Mouse (Mus musculus) heart, adult 18-20 months (tissue): ENCODE results near the gene Plekha6. TPM values are rescaled to one million over a fixed set of nuclear protein-coding genes. Genes with fewer than 3 reads are reported as not detected.
A peak's percentile ranks its signal among the peaks of the same experiment; 100 is the strongest.
"Not testable (repeated sequence)": the region's sequence is repeated elsewhere in the genome, so short reads cannot be mapped to it uniquely, and the experiment has no call there.

ENCODE experiments used
- DNase-seq, 2 experiments: peaks; one replicate each; pipeline ENCODE4 v3.0.0; 2021 to 2022; ENCODE audit warnings: mixed read lengths in 1 of 2
- total RNA-seq, 2 experiments: library from RNA; stranded (reverse); gene quantifications; 2 replicates each; pipeline ENCODE4 v1.2.3; 2021

Gene Plekha6
- total RNA-seq, 2 experiments from 2014 or later, result 40.5 to 47.7 TPM

- DNase-seq, result no peak
Measured at GRCm38 (mm10) chr1:133321267-133321925, 157.4 kb downstream of the Plekha6 start, which contains the start of gene Kiss1. Gene Kiss1, plus strand, starts transcription at chr1:133321875.

GRCm38 (mm10) chr1:133323333-133323732, 159.3 kb downstream of the Plekha6 start:
- no peak for DNase-seq

GRCm38 (mm10) chr1:133325951-133326350, 161.9 kb downstream of the Plekha6 start:
- DNase-seq, result no peak

- DNase-seq, result no peak
Measured at GRCm38 (mm10) chr1:133327094-133327493, 163.1 kb downstream of the Plekha6 start.

- DNase-seq, result no peak
Measured at GRCm38 (mm10) chr1:133328299-133328795, 164.3 kb downstream of the Plekha6 start.

GRCm38 (mm10) chr1:133328896-133329637, 165.1 kb downstream of the Plekha6 start:
- DNase-seq, result no peak

GRCm38 (mm10) chr1:133329638-133329964, 165.6 kb downstream of the Plekha6 start:
- no peak for DNase-seq

- DNase-seq, result no peak
Measured at GRCm38 (mm10) chr1:133331142-133331541, 167.1 kb downstream of the Plekha6 start.

- DNase-seq, result no peak
Measured at GRCm38 (mm10) chr1:133332656-133333430, 168.8 kb downstream of the Plekha6 start.

GRCm38 (mm10) chr1:133333937-133334336, 169.9 kb downstream of the Plekha6 start:
- no peak for DNase-seq

- DNase-seq, result not testable (repeated sequence)
Measured at GRCm38 (mm10) chr1:133340403-133340802, 176.4 kb downstream of the Plekha6 start.

GRCm38 (mm10) chr1:133344357-133344756, 180.3 kb downstream of the Plekha6 start:
- DNase-seq, result no peak

GRCm38 (mm10) chr1:133346531-133346930, 182.5 kb downstream of the Plekha6 start:
- no peak for DNase-seq

- no peak for DNase-seq
Measured at GRCm38 (mm10) chr1:133347226-133347625, 183.2 kb downstream of the Plekha6 start.

GRCm38 (mm10) chr1:133347693-133348520, 183.9 kb downstream of the Plekha6 start:
- DNase-seq, result peak in 1 of 2 experiments; percentile 35

- DNase-seq, result no peak
Measured at GRCm38 (mm10) chr1:133350210-133350609, 186.2 kb downstream of the Plekha6 start, which contains the start of gene Ren1. Gene Ren1, plus strand, starts transcription at chr1:133350510.

- DNase-seq, result no peak
Measured at GRCm38 (mm10) chr1:133351762-133352161, 187.8 kb downstream of the Plekha6 start.
